Mouse (Mus musculus) left cerebral cortex, postnatal 14 days (tissue): Measurements from ENCODE around the gene Iqgap2. TPM values are rescaled to one million over a fixed set of nuclear protein-coding genes. Genes with fewer than 3 reads are reported as not detected.

Experiments
- DNase-seq, 2 experiments: peaks; one replicate each; pipeline ENCODE4 v3.0.0; 2021 to 2022; ENCODE audit warnings: low spot score in 2 of 2, mixed read lengths in 1 of 2
- intact Hi-C: fragments of 180-260 bp; cut with DNase I; formaldehyde crosslinking; loops from one replicate; pipeline ENCODE4 v1.15.1; 2025
- total RNA-seq, 2 experiments: library from RNA; stranded (reverse); gene quantifications; 2 replicates each; pipeline ENCODE4 v1.2.3; 2021

Gene Iqgap2
- total RNA-seq, 2 experiments from 2014 or later, result 15.9 to 17.2 TPM

DNA sequence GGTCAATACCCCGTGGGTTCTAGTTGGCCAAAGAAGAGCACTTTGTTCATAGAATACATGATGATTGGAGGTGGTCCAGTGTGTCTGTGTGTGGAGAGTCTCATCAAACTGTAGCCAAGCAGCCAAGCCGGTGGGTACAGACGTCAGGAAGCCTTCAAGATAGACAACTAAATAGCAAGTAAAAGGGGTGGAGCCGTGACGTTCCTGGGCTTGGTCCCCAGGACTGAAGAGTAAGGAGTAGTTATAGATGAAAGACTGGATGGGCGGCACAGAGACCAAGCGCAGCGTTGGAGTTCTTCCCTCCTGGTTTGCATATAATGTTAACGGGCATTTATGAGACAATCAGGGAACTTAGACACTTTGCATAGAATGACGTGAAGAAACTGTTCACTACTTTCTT is 279.5 kb downstream of the Iqgap2 start:
- no peak for DNase-seq
- intact Hi-C loops, result no loop called here

DNA sequence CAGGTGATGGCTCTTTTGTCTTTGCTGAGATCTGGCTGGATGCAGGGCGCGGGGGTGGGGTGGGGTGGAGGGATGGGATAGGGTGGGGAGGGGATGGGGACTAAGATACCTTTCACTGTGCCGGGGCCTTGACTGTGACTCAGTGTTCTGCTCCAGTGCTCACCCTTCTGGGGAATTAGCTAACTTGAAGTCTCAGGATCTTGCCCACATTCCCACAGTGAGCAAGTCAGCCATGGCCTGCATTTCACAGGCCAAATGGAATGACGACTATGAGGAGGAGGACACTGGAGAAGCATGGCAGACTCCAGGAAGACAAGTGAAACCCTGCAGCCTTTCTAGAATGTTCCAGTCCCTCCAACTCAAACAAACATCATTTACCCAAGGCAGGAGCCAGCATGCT is 280.0 kb downstream of the Iqgap2 start:
- intact Hi-C loops, result no loop called here
- no peak for DNase-seq

DNA sequence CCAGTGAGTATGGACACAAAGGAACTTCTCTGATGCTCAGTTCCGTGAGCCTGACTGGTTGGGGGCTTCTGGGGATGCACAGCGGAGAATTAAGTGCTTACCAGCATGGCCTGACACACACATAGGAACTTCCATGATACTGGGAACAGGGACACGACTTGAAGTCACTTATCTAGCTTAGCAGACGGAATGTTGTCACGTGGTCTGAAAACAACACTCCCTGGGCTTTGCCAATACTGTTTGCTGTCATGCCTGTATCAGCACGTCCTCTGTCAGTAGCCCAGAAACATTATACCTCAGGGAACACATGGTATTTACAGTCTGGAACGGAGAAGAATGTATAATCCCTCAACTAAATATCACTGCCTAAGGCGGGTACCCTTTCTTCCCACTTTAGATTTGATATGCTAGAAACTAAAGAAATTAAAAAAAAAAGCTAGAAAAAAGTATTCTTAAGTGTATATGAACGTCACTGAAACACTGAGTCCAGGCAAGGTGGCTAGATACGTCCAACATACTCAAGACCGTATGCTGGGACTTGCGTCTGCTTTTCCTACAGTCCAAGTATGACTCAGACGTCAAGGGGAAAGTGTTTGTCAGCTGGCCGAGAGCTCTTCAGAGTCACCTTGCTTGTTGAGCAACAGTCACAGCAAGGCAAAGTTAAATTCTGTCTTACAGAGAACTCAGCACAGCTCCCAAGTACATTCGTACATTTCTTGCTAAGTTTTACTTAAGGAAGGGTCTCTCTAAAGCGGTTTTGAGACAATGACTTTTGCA is 280.7 kb downstream of the Iqgap2 start:
- DNase-seq, result no peak
- intact Hi-C loops, result no loop called here

DNA sequence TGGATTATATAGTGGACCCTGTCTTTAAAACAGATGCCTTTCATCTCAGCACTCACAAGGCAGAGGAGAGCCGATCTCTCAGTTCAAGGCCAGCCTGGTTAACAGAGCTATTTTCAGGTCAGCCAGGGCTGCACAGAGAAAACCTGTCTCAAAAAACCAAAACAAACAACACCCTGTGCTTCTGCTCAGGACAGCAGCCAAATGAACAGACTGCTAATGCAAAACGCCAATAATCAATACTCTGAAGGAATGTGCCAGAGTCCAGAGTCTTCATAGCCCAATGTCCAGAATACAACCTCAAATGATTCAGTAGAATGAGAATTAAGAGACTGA is 282.7 kb downstream of the Iqgap2 start:
- no peak for DNase-seq
- intact Hi-C loops, result no loop called here

DNA sequence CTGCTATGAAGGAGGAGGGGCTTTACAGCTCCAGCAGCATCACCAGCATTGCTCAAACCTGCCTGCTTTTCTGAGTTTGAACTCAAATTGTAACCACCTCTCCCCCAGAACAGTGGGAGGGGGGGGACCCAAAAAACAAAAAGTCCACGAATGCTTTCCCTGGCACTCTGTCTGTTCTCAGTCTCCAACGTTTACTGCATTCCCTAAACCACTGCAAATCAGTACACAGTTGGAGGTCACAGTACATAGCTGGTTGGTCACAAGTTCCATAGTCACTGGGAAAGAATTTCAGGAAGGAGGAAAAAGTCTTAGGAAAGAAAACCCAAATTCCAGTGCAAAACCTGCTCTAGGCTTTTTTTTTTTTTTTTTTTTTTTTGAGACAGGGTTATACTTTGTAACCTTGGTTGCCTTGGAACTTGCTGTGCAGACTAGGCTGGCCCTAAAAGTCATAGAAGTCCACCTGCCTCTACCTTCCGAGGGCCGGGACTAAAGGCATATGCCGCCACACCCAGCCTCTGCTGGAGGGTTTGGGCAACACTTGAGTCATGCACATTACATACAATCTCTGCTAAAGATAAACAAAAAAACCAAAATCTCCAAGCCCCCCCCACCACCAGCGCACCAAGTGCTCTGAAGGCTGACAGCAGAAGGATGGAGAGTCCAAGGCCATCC is 283.2 kb downstream of the Iqgap2 start:
- no peak for DNase-seq
- intact Hi-C loops, result no loop called here

DNA sequence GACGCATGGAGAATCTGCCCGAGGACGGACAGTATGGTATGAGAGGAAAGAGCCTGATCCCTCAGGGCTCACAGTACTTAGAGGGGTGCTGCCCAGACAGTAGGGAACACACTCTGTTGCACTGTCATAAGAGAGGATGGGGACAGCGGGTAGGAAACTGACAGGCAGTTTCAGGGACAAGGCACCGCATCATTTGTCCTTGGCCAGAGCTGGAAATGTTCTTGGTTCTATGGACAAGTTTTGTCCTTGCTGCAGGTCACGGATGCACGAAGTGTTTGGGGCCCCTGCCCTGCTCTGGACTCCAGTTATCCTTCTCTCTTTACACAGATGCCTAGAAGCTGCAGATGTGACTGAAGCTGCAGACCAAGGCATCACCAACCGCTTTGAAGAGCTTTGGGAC is 284.7 kb downstream of the Iqgap2 start:
- intact Hi-C loops, result no loop called here

DNA sequence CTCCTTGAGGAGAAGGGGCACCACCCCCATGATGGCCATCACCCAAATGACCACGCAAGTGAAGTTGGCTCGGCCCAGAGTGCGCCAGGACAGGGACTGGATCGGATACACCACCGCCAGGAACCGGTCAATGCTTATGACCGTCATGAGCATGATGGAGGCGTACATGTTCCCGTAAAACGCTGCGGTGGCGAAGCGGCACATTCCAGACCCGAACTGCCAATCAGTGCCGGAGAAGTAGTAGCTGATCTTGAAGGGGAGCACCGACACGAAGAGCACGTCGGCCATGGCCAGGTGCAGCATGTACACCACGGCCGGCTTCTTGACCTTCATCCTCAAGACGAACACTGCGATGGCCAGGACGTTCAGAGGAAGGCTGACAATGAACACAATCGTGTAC is 287.4 kb downstream of the Iqgap2 start:
- DNase-seq, result no peak
- intact Hi-C loops, result no loop called here

More for the DNA sequence above, 284.7 kb downstream of the Iqgap2 start:
- DNase-seq, result no peak

DNA sequence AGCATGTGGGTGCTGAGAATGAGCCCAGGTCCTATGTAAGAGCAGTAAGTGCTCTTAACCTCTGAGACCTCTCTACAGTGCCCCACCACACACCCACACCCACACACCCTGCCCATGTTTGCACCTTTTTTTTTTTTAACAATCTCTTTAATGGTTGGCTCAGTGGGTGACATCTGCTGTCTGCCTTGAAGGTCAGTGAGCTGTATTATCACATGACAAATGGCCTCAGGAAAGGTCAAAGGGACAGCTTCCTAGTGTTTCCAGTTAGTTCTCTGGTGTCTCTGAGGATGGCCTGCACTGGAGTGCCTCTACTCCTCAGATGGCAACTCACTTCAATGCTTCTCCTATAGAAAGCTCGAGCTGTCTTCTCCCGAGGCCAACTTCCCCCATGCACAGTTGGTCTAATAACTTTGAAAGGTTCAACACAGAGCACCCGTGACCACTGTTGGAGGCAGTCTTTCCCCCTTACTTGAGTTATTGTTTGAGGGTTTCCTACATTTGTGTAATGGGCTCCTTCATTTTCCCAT is 291.8 kb downstream of the Iqgap2 start:
- intact Hi-C loops, result no loop called here
- no peak for DNase-seq

DNA sequence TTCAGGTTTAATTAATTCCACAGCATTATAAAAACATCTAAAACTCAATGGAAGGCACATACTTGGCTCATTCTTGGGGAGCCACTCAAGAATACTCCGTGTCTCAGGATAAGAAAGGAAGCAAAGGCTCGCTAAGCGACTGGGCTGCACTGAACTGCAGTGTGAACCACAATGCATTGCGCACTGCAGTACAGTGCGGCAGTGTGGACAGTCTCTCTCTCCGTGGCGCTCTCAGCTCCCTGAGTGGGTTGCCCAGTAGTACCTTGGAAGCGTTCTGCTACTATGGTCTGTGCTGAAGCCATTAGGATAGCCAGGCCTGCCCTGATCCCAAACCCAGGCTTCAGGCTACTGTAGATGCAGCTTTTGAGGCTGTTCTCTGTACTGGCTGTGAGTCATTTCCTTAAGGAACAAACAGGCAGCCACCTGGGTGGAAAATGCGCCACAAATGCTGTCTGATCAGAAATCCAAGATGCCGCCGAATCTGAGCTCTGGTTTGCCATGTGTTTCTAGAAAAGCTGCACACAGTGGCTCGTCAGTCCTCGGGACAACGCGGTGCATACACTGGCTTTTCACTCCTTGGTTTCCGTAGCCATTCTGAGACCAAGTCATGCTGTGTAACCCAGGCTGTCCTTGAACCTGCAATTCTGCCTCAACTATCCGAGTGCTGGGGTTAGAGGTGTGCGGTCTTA is 293.3 kb downstream of the Iqgap2 start:
- DNase-seq, result no peak
- intact Hi-C loops, result no loop called here

DNA sequence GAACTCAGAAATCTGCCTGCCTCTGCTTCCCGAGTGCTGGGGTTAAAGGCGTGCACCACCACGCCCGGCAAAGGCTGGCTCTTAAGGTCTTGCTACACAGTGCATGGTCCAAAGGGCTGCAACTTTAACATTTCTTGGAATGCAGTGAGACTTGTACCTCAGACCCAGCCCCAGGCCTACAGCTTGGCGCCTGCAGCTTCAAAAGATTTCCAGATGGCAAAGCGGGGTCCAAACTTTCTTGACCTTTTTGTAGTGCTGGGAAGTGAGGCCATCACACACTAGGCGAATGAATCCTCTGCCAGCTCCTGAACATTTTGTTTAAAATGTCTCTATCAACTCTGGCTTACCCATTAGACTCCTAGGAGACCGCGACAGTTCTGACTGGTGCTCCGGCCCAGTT is 294.1 kb downstream of the Iqgap2 start:
- DNase-seq, result no peak
- intact Hi-C loops, result no loop called here

DNA sequence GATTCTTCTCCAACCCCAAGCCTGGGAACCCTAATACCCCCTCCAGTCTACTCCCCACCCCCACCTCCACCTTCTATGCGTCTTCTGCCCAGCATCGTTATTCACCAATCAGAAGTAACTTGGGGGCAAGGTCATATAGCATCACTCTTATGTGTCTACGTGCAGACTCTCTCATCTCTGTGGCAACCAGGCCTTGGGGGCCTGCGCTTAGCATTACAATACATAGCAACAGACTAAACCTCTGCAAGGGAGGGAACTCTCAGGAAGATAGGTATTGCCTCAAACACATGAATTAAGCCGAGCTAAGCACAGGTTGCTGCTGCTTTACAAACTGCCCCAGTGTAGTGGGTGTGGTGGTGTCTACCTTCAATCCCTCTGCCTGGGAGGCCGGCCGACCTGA is 295.0 kb downstream of the Iqgap2 start:
- intact Hi-C loops, result no loop called here
- no peak for DNase-seq

DNA sequence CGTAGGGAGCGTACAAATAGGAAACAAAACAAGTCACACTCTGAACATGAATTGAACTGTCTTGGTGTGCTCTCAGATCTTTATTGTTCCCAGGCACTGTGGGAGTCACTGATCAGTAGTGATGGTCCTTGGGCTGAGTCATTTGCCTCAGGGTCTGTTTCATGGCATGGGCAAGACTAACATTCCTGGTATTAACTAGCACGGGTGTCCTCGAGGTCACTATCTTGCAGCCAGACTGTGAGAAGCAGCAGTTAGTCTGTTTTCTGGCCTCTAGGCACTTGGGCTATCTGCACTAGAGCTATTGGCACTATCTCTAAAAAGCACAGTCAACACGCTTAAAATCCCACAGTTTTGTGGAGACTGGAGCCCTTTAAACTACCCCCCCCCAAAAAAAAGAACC is 295.8 kb downstream of the Iqgap2 start:
- DNase-seq, result no peak
- intact Hi-C loops, result no loop called here

DNA sequence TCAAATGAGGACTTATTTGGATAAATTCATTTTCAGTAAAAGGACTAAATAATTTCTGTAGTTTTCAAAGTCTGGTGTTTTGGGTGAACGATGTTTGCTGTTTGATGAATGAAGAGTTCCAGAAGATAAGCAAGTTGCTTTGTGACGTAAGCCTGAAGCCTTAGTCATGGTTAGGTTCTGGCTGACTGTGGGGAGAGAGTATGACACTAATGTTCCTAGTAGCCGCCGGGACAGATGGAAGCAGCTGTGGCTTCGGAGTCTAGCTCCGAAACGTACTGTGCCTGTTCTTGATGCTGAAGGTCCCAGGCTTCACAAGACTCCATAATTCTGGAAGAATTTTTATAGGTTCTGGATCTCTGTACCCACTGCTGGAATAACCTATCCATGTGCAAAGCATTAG is 296.3 kb downstream of the Iqgap2 start:
- intact Hi-C loops, result no loop called here
- no peak for DNase-seq

DNA sequence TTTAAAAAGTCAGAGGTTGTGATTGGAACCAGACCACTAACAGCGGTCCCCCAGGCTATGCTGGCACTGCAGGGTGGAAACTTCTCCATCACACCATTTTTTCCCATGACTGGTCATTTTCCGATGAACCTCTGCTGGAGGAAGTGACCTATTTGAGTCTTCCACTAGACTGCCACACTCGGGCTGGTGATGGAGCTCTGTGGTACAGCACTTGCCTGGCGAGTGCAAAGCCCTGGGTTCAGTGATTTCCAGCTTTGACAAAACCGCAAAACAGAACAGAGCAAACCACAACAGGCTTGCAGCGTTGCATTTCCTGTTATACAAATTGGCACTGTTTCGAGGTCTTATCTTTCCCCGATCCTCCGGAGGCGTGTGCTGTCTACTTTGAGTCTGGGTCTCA is 298.9 kb downstream of the Iqgap2 start:
- intact Hi-C loops, result no loop called here
- no peak for DNase-seq

DNA sequence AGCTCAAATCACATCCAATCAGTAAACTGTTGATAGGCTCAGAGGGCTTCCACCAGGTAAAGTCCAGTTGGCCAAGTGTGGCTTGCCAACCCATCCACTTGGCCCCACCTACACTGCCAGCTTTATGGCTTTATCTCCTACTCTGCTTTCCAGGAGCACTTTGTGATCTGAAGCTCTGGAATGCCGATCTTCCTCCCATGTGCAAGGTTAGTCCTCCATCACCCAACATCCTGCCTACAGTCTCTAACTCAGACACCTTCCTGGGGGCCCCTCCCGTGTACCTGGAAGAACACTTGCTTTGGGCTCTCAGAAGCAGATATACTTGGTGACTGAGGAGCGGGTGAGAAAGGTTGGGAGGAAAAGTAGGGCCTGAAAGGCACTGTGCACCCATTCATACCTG is 300.1 kb downstream of the Iqgap2 start:
- DNase-seq, result no peak
- intact Hi-C loops, result no loop called here

DNA sequence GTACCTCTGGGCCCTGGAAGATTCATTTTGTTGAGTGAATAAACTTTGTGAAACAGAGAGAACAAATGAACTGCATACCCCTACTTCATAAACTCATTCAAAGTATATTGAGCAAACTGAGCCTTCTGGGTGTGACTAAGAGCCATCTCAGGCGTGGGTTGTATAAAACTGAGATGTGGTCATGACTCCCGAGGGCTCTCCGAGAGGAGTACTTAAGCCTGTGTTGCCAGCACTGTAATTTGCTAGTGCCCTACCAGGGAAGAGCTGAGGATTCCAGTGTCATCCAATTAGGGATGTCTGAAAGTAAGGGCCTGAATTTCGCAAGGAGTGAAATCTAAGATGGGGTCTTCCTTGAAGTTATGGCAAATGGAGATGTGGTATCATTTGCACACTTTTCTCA is 304.1 kb downstream of the Iqgap2 start:
- DNase-seq, result no peak
- intact Hi-C loops, result no loop called here

DNA sequence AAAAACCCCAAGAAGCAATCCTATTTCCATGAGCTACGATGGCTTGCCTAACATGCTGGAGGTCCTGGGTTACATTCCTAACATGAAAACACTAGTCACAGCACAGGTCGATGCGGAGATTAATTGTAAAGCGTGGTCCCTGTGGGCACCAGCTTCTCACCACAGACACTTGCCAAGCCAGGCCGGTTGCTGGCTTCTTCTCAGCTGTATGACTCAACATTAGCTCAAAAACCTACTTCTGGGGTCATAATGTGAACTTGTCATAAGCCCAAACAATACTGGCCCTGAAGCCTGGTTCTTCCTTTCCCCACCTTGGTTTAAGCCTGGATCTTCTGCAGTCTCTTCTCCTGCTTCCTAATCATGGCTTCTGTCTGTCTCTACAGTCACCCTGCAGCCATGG is 306.8 kb downstream of the Iqgap2 start:
- DNase-seq, result no peak
- intact Hi-C loops, result no loop called here

DNA sequence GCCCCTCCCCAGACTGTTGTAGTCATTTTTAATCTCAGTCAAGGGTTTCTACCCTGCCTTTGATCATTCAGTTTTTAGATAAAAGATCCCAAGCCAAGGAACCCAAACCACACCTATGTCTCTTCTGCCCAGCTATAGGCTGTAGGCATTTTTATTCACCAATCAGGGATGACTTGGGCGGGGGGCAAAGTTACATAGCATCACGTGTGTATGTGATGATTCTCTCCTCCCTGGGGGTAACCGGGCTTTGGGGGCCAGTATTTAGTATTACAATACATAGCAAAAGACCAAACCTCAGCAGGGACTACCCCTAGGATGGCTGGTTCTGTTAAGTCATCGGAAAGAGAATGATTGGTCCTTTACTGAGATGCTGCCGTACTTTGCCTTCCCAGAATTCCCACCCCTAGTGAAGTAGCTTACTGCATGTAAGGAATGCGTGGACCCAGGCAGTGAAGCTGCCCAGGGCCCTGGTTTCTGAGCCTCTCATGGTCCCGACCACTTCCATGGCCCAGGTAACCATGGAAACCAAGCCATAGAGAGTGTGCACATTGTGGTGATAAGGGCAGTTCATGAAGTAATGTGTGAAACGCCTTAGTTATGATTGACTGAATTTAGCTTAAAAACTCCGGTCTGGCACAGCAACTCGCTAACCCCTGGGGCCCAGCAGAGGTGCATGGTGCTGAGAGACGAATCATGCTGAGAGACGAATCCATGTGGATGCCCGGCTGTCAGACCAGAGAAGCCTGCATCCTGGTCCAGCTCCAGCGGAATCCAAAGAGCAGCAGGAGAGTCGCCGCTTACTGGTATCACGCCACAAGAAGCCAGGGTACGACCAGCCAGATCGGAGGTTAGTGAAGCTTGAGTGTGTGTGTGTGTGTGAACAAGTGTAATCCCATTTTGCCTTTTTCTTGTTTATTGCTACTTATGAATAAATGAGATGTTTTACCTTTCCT is 308.2 kb downstream of the Iqgap2 start:
- intact Hi-C loops, result no loop called here
- DNase-seq, result no peak

DNA sequence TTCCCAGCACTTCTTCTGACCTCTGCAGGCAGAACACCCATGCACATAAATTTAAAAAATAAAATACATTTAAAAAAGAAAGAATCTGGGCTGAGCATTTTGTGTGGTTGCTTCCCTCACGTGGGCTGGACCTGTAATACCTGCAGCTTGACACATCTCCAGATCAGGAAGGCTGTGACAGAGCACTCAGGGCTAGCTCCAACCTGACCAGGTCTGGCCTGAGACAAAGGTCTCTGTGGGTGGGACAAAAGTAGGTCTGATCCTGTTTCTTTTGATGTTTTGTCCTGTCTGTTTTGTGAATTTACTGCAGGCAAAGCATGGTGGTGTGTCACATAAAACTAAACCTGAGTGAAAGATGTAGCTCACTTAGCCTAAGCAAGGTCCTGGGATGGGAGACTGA is 309.9 kb downstream of the Iqgap2 start:
- intact Hi-C loops, result no loop called here

More for the DNA sequence above, 309.9 kb downstream of the Iqgap2 start:
- no peak for DNase-seq
